Mouse (Mus musculus) heart, embryonic 10.5 days (tissue): ENCODE results near the gene Gm5148. TPM values are rescaled to one million over a fixed set of nuclear protein-coding genes. Genes with fewer than 3 reads are reported as not detected.
A peak's percentile ranks its signal among the peaks of the same experiment; 100 is the strongest.

ENCODE experiments used
- DNase-seq: peaks from one replicate; pipeline ENCODE4 v3.0.0-alpha.2; 2017; ENCODE audit warnings: low spot score
- H3K27ac ChIP-seq: fragments of 300-500 bp; sonication (generic); 2 replicates; pipeline ENCODE4 v1.5.1; 2016; ENCODE audit warnings: mild to moderate bottlenecking
- H3K27me3 ChIP-seq: fragments of 300-500 bp; sonication (generic); 2 replicates; pipeline ENCODE4 v1.6.1; 2016; ENCODE audit warnings: mild to moderate bottlenecking; ENCODE audit not compliant: poor library complexity, insufficient read depth, severe bottlenecking
- H3K36me3 ChIP-seq: fragments of 300-500 bp; sonication (generic); 2 replicates; pipeline ENCODE4 v1.6.1; 2016; ENCODE audit warnings: mild to moderate bottlenecking, moderate library complexity
- H3K4me1 ChIP-seq: fragments of 300-500 bp; sonication (generic); 2 replicates; pipeline ENCODE4 v1.6.1; 2016; ENCODE audit warnings: mild to moderate bottlenecking
- H3K4me3 ChIP-seq: fragments of 300-500 bp; sonication (generic); 2 replicates; pipeline ENCODE4 v1.5.1; 2016; ENCODE audit warnings: mild to moderate bottlenecking, moderate library complexity
- H3K9me3 ChIP-seq: fragments of 300-500 bp; sonication (generic); 2 replicates; pipeline ENCODE4 v1.6.1; 2016; ENCODE audit warnings: mild to moderate bottlenecking, moderate library complexity
- WGBS: fragments of 180-500 bp; shearing (Covaris S2); methylation state at CpG from one replicate; pipeline ENCODE4 v1.1.7; 2016; 5-methylcytosine and 5-hydroxymethylcytosine counted together
- polyA plus RNA-seq: library from polyadenylated mRNA; unstranded; fragments of >200 nt; fragmentation: Nextera tagmentation; extraction: Ambion mirVana; gene quantifications from 2 replicates; pipeline ENCODE4 v1.2.1, GENCODE M21; 2016

The Gm5148 gene
- polyA plus RNA-seq, 1 experiment from 2014 or later, result 2.0 TPM

DNA sequence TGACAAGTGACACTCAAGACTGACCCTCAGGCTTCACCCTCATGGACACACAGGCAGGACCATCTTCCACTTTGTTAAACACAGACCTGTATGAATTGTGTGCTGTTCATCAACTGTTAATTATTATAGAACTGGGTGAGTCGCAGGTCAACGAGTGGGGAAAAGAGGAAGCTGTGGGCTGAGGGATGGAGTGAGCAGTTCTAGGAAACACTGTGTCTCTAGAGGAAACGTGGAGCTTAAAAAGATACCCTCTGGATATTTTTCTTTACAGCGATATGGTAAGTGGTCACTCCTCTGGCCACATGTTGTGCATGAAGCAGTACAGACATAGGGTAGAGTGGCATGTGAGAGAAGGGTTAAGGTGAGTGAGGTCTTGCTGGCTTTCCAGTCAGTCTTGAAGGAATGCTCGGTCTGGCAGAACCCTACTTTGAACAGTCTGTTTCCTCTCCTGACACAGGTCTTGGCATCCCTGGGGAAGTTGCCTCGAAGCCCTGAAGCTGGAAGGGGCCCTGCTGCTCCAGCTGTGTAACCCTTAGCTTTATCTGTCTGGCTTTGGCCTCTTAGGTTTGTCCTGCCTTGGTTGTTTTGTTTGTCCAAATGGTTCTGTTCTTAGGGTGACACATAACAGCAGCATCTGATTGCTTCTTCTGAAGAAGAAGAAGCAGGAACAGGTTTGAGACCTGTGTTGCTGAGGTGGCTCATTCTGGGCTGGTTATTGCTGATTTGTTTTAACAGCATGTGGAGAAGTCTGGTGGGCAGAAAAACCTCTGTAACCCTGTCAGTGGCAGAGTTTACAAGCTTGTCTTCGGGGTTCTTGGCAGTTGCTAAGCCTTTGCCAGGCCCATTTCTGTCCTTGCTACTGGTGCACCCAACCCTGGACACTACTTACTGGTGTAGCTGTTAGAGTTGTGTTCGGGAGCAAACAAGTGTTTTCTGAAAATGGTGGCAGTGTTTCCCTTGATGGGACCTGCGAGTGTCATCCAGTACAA lies 4.1 kb upstream of the Gm5148 start:
- WGBS, result 69% methylated on average over 9 of the region's 9 CpGs
- Histone ChIP-seq H3K27me3 (peaks cover 32% of the 10 kb centered on the region), H3K4me1 (peaks cover 13% of the 10 kb centered on the region), H3K36me3 (no peaks in the 10 kb centered on the region), H3K27ac (peak overlapping the region; percentile 30; the same call in 1 of the 2 replicates), H3K9me3 (no peaks in the 10 kb centered on the region), H3K4me3 (no peak overlapping the region)
- no peak for DNase-seq

DNA sequence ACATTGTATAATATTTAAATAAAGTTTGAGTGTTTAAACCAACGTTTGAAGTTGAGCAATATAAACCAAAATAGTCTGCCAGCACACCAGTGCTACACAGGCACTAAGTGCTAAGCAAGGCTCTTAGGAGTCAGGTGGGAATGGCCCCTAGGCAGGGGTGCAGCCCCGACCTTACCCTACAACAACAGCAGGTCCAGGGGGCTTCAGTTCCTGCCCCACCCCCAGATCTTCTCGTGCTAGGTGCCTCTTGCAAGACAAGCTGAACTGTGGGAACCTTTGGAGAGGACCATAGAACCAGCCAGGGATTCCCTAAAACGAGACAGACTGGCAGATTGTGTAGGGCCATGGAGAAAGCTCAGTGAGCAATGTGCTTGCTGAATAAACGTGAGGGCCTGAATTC lies 3.1 kb upstream of the Gm5148 start:
- Histone ChIP-seq H3K36me3 (no peaks in the 10 kb centered on the region), H3K27ac (no peak overlapping the region), H3K4me3 (no peak overlapping the region), H3K9me3 (no peaks in the 10 kb centered on the region), H3K27me3 (peaks cover 39% of the 10 kb centered on the region), H3K4me1 (peaks cover 22% of the 10 kb centered on the region)
- WGBS, result 74% methylated on average over 5 of the region's 5 CpGs
- DNase-seq, result peak; percentile 61

DNA sequence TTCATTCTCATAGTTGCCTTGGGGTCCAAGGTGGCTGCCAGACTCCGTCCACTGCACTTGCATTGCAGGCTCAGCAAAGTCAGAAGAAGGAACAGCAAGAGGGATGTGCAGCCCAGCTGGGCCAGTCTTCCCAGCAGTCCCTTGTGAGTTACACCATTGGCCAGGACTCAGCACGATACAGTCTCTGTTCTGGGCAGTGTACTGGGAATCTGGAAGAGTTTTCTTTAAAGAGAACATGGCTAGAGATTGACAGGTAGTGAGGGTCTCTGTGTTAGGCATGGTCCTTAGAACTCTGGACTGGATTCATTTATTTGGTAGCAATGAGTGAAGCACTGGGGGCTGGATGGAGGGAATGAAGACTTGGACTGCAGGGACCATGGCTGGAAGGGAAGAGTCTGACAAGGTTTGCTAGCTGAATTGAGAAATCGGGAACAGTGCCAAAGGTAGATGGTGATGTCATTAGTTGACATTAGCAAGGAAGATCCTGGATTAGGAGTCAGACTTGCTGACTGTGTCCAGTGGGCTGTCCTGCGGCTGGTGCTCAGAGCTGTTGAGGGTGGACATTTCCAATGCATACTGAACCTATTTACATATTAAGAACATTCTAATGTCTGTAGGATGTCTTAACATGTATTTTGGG lies 2.3 kb upstream of the Gm5148 start:
- DNase-seq, result no peak
- peaks cover 45% of the 10 kb centered on the region for H3K27me3 ChIP-seq
- H3K36me3 ChIP-seq, result no peaks in the 10 kb centered on the region
- no peak overlapping the region for H3K4me3 ChIP-seq
- H3K9me3 ChIP-seq, result no peaks in the 10 kb centered on the region
- WGBS, result 68% methylated on average over 4 of the region's 4 CpGs
- H3K27ac ChIP-seq, result no peak overlapping the region
- H3K4me1 ChIP-seq, result peaks cover 22% of the 10 kb centered on the region

DNA sequence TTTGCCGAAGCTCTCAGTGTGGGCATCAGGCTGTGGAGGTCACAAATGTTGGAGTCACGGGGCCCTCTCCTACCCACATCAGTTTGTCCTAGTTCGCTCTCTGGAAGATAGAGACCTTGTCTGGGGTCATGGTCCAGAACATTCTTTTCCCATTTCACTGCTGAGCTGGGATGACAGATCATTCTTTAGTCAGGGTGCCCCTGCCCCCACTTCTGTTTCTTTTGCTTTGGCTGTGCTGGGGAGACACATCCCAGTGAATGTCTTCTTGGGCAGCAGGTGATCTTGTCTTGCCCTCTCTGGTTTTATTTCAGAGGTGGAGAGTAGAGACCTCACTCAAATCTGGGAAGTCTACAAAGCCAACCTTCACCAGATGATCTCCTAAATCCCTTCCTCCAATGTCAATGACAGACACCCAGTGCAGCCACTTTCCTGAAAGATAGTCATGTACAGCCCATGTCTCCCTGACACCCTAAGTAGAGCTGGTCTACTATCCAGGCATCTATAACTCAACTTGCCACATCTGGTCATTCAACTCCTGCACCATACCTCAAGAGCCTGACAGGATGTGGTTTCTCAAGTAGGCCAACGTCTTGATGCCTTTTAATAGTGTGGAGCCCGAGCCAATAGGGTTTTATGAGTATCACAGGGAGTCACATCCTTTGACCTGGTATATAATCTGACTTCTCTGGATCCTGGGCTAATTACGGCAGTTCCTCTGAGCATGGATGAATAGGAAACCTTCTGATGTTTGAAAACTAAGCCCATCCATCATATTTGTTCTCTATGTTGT lies 851 bp upstream of the Gm5148 start:
- H3K4me3 ChIP-seq, result no peak overlapping the region
- H3K36me3 ChIP-seq, result no peaks in the 10 kb centered on the region
- H3K27ac ChIP-seq, result no peak overlapping the region
- 77% methylated on average over 6 of the region's 6 CpGs for WGBS
- peaks cover 50% of the 10 kb centered on the region for H3K27me3 ChIP-seq
- no peak for DNase-seq
- H3K4me1 ChIP-seq, result peaks cover 22% of the 10 kb centered on the region
- H3K9me3 ChIP-seq, result no peaks in the 10 kb centered on the region

DNA sequence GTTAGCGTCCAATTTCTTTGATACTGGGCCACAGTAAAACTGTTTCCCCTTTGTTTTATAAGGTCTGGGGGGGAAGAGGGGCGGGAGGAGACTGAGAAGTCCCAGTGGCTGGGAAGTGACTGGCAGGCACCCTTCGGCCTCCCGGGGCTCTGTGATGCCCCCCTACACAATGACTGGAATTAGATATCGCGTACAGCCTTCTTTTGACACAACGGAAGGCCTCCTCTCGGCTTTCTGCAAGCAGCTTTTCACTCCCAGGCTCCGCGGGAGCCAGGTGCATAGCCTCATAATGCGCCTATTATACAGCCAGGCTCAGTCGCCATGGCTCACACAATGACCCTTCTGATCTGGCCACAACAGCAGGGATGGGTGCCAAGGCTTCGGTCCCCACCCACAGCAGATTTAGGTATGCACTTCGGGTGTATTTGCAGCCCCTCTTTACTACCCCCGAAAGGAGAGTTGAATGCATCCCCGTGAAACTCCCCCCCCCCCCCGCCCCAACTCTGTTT lies 574 bp downstream of the Gm5148 start:
- DNase-seq, result no peak
- Histone ChIP-seq H3K4me1 (peaks cover 22% of the 10 kb centered on the region), H3K27ac (peak overlapping the region; percentile 62), H3K36me3 (no peaks in the 10 kb centered on the region), H3K9me3 (no peaks in the 10 kb centered on the region), H3K27me3 (peaks cover 54% of the 10 kb centered on the region), H3K4me3 (peak overlapping the region; percentile 62)
- 1% methylated on average over 17 of the region's 17 CpGs for WGBS

DNA sequence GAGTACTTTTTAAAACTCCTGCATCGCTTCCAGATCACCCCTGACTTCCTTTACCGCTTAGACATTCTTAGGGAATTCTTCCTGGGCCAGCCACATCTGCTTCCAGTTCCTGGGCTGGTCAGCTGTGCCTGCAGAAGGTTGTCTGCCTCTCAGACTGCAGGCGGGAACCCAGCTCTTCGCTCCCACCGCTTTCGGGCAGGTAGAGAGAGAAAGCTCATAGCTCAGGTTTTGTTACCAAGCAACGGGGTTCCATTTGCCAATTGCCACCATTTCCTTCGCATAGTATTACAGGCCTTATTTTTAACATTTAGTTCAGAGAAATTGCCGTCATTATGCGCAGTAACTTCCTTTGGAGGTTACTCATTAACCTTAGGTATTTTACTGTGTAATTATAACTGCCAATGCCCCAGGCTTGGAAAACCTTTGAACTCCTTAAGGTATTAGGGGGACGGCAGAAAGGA lies 1.2 kb downstream of the Gm5148 start:
- Histone ChIP-seq H3K36me3 (no peaks in the 10 kb centered on the region), H3K27ac (peak overlapping the region; percentile 62), H3K4me3 (peak overlapping the region; percentile 62), H3K9me3 (no peaks in the 10 kb centered on the region), H3K4me1 (peaks cover 22% of the 10 kb centered on the region), H3K27me3 (peaks cover 54% of the 10 kb centered on the region)
- 5% methylated on average over 11 of the region's 11 CpGs for WGBS
- no peak for DNase-seq

DNA sequence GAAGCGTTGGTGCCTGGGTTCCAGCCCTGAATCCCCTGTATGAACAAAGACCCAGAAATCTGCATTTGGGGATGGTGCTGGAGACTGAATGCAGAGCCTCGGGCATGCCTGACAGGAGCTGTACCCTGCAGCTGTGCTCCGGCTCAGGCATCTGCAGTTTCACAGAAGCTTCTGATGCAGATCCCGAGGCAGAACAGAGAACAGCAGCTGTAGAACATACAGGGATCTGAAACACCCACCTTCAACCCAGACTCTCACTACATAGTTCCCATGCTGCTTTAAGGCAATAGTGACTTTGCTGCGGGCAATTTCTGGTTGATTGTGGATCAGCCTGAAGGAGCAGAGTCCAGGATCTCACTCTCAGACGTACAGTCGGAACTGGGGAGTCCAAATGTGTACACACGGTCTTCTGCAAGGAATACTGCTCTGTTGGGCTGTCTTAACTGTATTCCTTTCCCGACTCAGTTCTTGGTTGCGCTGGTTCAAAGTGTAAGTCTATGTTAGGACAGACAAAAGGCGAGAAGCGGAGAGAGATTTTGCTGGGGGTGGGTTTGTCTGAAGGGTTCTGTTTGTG lies 1.7 kb downstream of the Gm5148 start:
- Histone ChIP-seq H3K4me3 (peak overlapping the region; percentile 62), H3K36me3 (no peaks in the 10 kb centered on the region), H3K4me1 (peaks cover 22% of the 10 kb centered on the region), H3K9me3 (no peaks in the 10 kb centered on the region), H3K27me3 (peaks cover 54% of the 10 kb centered on the region), H3K27ac (no peak overlapping the region)
- 56% methylated on average over 12 of the region's 12 CpGs for WGBS
- DNase-seq, result no peak

DNA sequence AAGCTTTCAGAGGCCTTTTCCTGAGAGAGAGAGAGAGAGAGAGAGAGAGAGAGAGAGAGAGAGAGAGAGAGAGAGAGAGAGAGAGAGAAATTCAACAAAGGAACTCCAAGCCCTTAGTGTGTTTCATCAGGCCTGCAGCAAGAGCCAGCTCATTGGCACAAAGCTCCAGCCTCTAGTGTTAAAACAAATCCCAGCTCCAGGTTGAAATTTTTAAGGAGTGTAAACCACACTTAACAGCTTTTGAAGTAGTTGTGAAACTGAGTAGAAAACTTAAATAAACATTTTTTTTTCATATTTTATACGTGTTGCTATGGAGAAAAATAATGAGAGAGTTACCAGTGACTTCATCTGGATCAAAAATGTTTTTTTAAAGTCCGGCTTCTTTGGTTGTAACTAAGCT lies 7.3 kb downstream of the Gm5148 start:
- 84% methylated on average over 2 of the region's 2 CpGs for WGBS
- no peak for DNase-seq

DNA sequence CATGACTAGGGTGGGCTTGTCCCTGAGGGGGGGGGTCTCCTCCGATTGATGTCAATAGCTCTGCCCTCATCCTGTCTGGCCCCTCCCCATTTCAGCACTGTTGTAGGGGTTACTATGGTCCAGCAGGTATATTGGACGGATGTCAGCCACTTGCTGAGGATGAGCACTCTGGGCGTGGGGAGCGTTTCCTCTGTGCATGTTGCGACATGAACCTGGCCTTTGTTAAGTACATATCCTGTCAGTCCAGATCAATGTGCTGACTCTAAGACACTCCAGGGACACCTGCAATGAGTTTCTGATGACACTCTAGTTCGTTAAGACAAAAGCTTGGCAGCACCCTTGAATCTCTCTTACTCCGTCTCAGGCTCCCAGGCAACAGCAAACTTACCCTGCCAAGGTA lies 8.6 kb downstream of the Gm5148 start:
- Histone ChIP-seq H3K36me3 (no peaks in the 10 kb centered on the region), H3K9me3 (no peaks in the 10 kb centered on the region), H3K4me1 (no peaks in the 10 kb centered on the region), H3K4me3 (no peak overlapping the region), H3K27me3 (0 out of 2 replicates have a peak, but pooled peaks cover 5% of the 10 kb centered on the region), H3K27ac (no peak overlapping the region)
- WGBS, result 81% methylated on average over 7 of the region's 7 CpGs
- DNase-seq, result no peak

More for the DNA sequence above, 7.3 kb downstream of the Gm5148 start:
- Histone ChIP-seq H3K4me1 (no peaks in the 10 kb centered on the region), H3K27me3 (peaks cover 11% of the 10 kb centered on the region; the same call in 1 of the 2 replicates), H3K9me3 (no peaks in the 10 kb centered on the region), H3K27ac (no peak overlapping the region), H3K36me3 (no peaks in the 10 kb centered on the region), H3K4me3 (no peak overlapping the region)

DNA sequence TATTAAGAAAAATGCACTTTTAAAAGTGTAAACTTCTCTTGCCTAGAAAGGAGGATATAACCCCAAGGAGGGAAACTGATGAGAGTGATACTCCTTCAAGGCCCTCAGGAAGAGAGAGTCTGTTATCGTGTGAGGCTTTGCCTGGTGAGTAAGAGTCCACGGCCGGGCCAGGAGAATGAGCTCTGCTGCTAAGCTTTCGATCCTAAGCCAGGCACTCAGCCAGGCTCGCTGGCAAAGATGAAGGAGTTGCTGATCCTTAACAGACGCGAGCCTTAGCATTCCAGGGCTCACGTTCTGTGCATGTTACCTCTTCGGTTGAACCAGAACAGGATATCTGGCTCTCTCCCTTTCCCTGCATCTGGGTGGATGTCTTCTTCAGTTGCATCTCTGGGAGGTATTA lies 11.8 kb downstream of the Gm5148 start:
- DNase-seq, result no peak
- Histone ChIP-seq H3K9me3 (no peaks in the 10 kb centered on the region), H3K27ac (no peak overlapping the region), H3K27me3 (peaks cover 12% of the 10 kb centered on the region), H3K36me3 (no peaks in the 10 kb centered on the region), H3K4me1 (no peaks in the 10 kb centered on the region), H3K4me3 (no peak overlapping the region)
- 35% methylated on average over 9 of the region's 9 CpGs for WGBS

DNA sequence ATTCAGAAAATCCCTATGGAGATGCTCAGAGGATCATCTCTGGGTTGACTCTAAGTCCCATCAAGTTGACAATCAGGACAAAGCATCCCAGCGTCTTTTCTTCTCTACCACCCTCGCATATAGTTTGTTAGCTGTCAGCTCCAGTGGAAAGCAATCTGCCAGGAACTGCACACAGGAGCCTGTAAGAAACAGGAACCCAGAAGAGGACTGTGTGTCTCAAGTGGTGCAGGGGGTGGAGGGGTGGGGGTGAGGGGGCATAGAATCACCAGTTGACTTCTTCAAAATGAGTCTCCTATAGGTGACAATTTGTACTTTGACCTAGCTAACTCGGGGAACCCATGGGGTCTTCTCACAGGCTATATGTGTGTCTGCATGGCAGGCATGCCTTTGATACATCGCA lies 12.7 kb downstream of the Gm5148 start:
- no peak overlapping the region for H3K4me3 ChIP-seq
- peaks cover 18% of the 10 kb centered on the region for H3K27me3 ChIP-seq
- no peak for DNase-seq
- no peak overlapping the region for H3K27ac ChIP-seq
- H3K36me3 ChIP-seq, result no peaks in the 10 kb centered on the region
- no peaks in the 10 kb centered on the region for H3K4me1 ChIP-seq
- H3K9me3 ChIP-seq, result no peaks in the 10 kb centered on the region
- 65% methylated on average over 4 of the region's 4 CpGs for WGBS

DNA sequence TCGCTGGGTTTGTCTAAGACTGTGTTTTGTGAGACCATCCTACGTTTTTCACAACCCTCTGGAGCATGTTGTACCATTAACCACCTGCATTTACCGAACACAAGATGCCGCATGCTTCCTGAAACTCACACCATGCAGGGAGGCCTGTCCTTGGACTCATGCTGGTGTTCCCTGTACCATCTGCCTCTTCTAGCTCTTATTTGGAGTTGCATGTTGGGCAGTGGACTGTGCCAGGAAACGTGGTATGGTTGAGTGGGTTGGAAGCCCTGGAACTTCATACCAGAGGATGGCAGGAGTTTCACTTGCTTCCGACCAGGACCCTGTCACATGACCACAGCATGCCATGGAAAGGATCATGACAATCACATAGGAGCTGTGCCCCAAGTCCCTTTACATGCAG lies 16.5 kb downstream of the Gm5148 start:
- WGBS, result 88% methylated on average over 6 of the region's 6 CpGs
- peaks cover 28% of the 10 kb centered on the region for H3K27me3 ChIP-seq
- H3K27ac ChIP-seq, result no peak overlapping the region
- no peaks in the 10 kb centered on the region for H3K36me3 ChIP-seq
- no peak for DNase-seq
- no peak overlapping the region for H3K4me3 ChIP-seq
- peaks cover 11% of the 10 kb centered on the region for H3K4me1 ChIP-seq
- H3K9me3 ChIP-seq, result 0 out of 2 replicates have a peak, but pooled peaks cover 3% of the 10 kb centered on the region
